Mouse (Mus musculus) heart, adult 2 months (tissue): Measurements from ENCODE around the gene Unc5c. TPM values are rescaled to one million over a fixed set of nuclear protein-coding genes. Genes with fewer than 3 reads are reported as not detected.

Experiments
- DNase-seq, 2 experiments: peaks; one replicate each; pipeline ENCODE4 v3.0.0; 2021
- H3K27ac ChIP-seq: fragments of 200-600 bp; 2 replicates; pipeline ENCODE4 v1.8.1; 2022
- H3K27me3 ChIP-seq: fragments of 200-500 bp; 2 replicates; pipeline ENCODE4 v1.6.1; 2012; ENCODE audit warnings: mild to moderate bottlenecking, low read length, inconsistent platforms, mixed read lengths; ENCODE audit not compliant: control insufficient read depth, insufficient read depth
- H3K36me3 ChIP-seq: fragments of 200-500 bp; 2 replicates; pipeline ENCODE4 v1.6.1; 2012; ENCODE audit warnings: low read length, inconsistent platforms; ENCODE audit not compliant: control insufficient read depth, insufficient read depth
- H3K4me1 ChIP-seq: fragments of 200-500 bp; 2 replicates; pipeline ENCODE4 v1.6.1; 2011; ENCODE audit warnings: low read length; ENCODE audit not compliant: control insufficient read depth, insufficient read depth
- H3K4me3 ChIP-seq: fragments of 200-600 bp; 2 replicates; pipeline ENCODE4 v1.8.1; 2022
- H3K79me2 ChIP-seq: fragments of 200-500 bp; replicated peaks from 2 replicates; pipeline ENCODE4 v1.6.1; 2012; ENCODE audit warnings: mild to moderate bottlenecking, inconsistent platforms, low read length, moderate library complexity, mixed read lengths; ENCODE audit not compliant: control insufficient read depth, insufficient read depth
- H3K9ac ChIP-seq: fragments of 200-500 bp; 2 replicates; pipeline ENCODE4 v1.6.1; 2012; ENCODE audit warnings: low read depth, mild to moderate bottlenecking, control low read depth, inconsistent platforms, low read length, mixed read lengths
- CTCF ChIP-seq: fragments of 200-600 bp; IDR thresholded peaks from 2 replicates; pipeline ENCODE4 v1.8.1; 2022; ENCODE audit warnings: antibody characterized with exemption, mild to moderate bottlenecking, moderate library complexity
- EP300 ChIP-seq: fragments of 200-500 bp; IDR thresholded peaks from 2 replicates; pipeline ENCODE4 v1.6.1; 2011; ENCODE audit warnings: low read depth, low read length, control low read depth; ENCODE audit not compliant: insufficient read depth
- POLR2A ChIP-seq: fragments of 200-500 bp; IDR thresholded peaks from 2 replicates; pipeline ENCODE4 v1.6.1; 2011; ENCODE audit warnings: mild to moderate bottlenecking, low read depth, low read length, control low read depth; ENCODE audit not compliant: insufficient read depth
- WGBS: fragments of 180-500 bp; shearing (Covaris S2); methylation state at CpG from one replicate; pipeline ENCODE4 v1.1.7; 2018; 5-methylcytosine and 5-hydroxymethylcytosine counted together
- intact Hi-C: fragments of 180-260 bp; cut with DNase I; formaldehyde crosslinking; loops from one replicate; pipeline ENCODE4 v1.15.1; 2025
- long read RNA-seq: library from polyadenylated mRNA; stranded (forward); transcript quantifications from one replicate; pipeline ENCODE4 v2.0.0, GENCODE M21; 2021
- polyA plus RNA-seq: library from polyadenylated mRNA; depleted of rRNA; stranded (reverse); fragments of >200 nt; gene quantifications from 2 replicates; pipeline ENCODE4 v1.2.3, GENCODE M21; 2012; rRNA removed
- total RNA-seq, 2 experiments: library from RNA; stranded (reverse); gene quantifications; 2 replicates each; pipeline ENCODE4 v1.2.3; 2021

Unc5c gene
- under 1 TPM; 0.26 to 0.32 TPM for total RNA-seq
- polyA plus RNA-seq: 0.25 and 0.26 TPM in 2 replicates
- long read RNA-seq: 0 reads

GRCm38 (mm10) chr3:141465104-141465705 lies at the start of gene Unc5c:
Gene Unc5c, plus strand, starts transcription at chr3:141465216.
- no peaks in the 10 kb centered on the region for H3K4me1 ChIP-seq
- intact Hi-C loops: no loop called here
- peak within 1 kb of the TSS; percentile 10 for H3K27ac ChIP-seq
- peaks cover 10% of the 10 kb centered on the region; the same call in 1 of the 2 replicates for H3K27me3 ChIP-seq
- peak within 1 kb of the TSS; percentile 49 for H3K4me3 ChIP-seq
- H3K9ac ChIP-seq: peak within 1 kb of the TSS; percentile 46
- WGBS: under 1% methylated on average over 56 of the region's 61 CpGs
- no peaks in the 10 kb centered on the region for H3K79me2 ChIP-seq
- no peaks in the 10 kb centered on the region for H3K36me3 ChIP-seq
- TF ChIP-seq EP300 (no peak), CTCF (0 out of 2 replicates have a peak, but pooled peaks have one; percentile 7), POLR2A (no peak)
- peak; percentile 69 to 74 for DNase-seq

GRCm38 (mm10) chr3:141457475-141457874 lies 7.5 kb upstream of the Unc5c start:
- Histone ChIP-seq H3K4me1 (no peaks in the 10 kb centered on the region), H3K27ac (no peak overlapping the region), H3K36me3 (no peaks in the 10 kb centered on the region), H3K79me2 (no peaks in the 10 kb centered on the region), H3K9ac (no peak overlapping the region), H3K27me3 (0 out of 2 replicates have a peak, but pooled peaks cover 1% of the 10 kb centered on the region), H3K4me3 (no peak overlapping the region)
- intact Hi-C loops: no loop called here
- WGBS: 73% methylated on average over 2 of the region's 2 CpGs
- TF ChIP-seq EP300 (no peak), CTCF (peak; percentile 18; the same call in 1 of the 2 replicates)
- DNase-seq: no peak

- H3K4me1 ChIP-seq: no peaks in the 10 kb centered on the region
- 67% methylated on average over 7 of the region's 7 CpGs for WGBS
- DNase-seq: no peak
- no peak overlapping the region for H3K27ac ChIP-seq
- no peaks in the 10 kb centered on the region for H3K79me2 ChIP-seq
- TF ChIP-seq CTCF: no peak
- TF ChIP-seq EP300: no peak
- TF ChIP-seq POLR2A: no peak
- no peak overlapping the region for H3K9ac ChIP-seq
- no peak overlapping the region for H3K4me3 ChIP-seq
- intact Hi-C loops: no loop called here
- peaks cover 10% of the 10 kb centered on the region; the same call in 1 of the 2 replicates for H3K27me3 ChIP-seq
- no peaks in the 10 kb centered on the region for H3K36me3 ChIP-seq
Observed at GRCm38 (mm10) chr3:141462482-141462881, 2.5 kb upstream of the Unc5c start.

GRCm38 (mm10) chr3:141464691-141465103 lies 319 bp upstream of the Unc5c start:
- Histone ChIP-seq H3K27me3 (peaks cover 10% of the 10 kb centered on the region; the same call in 1 of the 2 replicates), H3K79me2 (no peaks in the 10 kb centered on the region), H3K36me3 (no peaks in the 10 kb centered on the region), H3K4me1 (no peaks in the 10 kb centered on the region), H3K4me3 (peak overlapping the region; percentile 49), H3K27ac (peak overlapping the region; percentile 10), H3K9ac (peak overlapping the region; percentile 46)
- WGBS: 2% methylated on average over 26 of the region's 26 CpGs
- TF ChIP-seq EP300 (no peak), POLR2A (no peak)
- DNase-seq: peak; percentile 51 to 56
- intact Hi-C loops: no loop called here

GRCm38 (mm10) chr3:141466061-141466460 lies 1.0 kb downstream of the Unc5c start:
- no peak overlapping the region; the same call in 1 of the 2 replicates for H3K4me3 ChIP-seq
- TF ChIP-seq EP300 (no peak), CTCF (no peak), POLR2A (no peak)
- no peaks in the 10 kb centered on the region for H3K36me3 ChIP-seq
- WGBS: 3% methylated on average over 20 of the region's 20 CpGs
- H3K27me3 ChIP-seq: peaks cover 10% of the 10 kb centered on the region; the same call in 1 of the 2 replicates
- H3K9ac ChIP-seq: no peak overlapping the region
- no peaks in the 10 kb centered on the region for H3K79me2 ChIP-seq
- peak in 1 of 2 experiments; percentile 17 for DNase-seq
- intact Hi-C loops: no loop called here
- H3K27ac ChIP-seq: no peak overlapping the region
- H3K4me1 ChIP-seq: no peaks in the 10 kb centered on the region

- no peak for TF ChIP-seq CTCF
- TF ChIP-seq POLR2A: no peak
- TF ChIP-seq EP300: no peak
- Histone ChIP-seq H3K36me3 (no peaks in the 10 kb centered on the region), H3K27me3 (peaks cover 10% of the 10 kb centered on the region; the same call in 1 of the 2 replicates), H3K4me3 (no peak overlapping the region), H3K9ac (no peak overlapping the region), H3K27ac (no peak overlapping the region), H3K4me1 (no peaks in the 10 kb centered on the region), H3K79me2 (no peaks in the 10 kb centered on the region)
- 40% methylated on average over 3 of the region's 3 CpGs for WGBS
- intact Hi-C loops: no loop called here
- DNase-seq: no peak
Observed at GRCm38 (mm10) chr3:141466727-141467335, 1.8 kb downstream of the Unc5c start.
